Mouse (Mus musculus) limb, embryonic 15.5 days (tissue): ENCODE measurements at regions not wholly inside any gene's neighbourhood (a gene's known extent, or its start where the extent isn't known, plus 50 kb on each side); places are given as distances from the start of the nearest gene placed in this dataset.

Experiments used
- ATAC-seq: fragments of 200-750 bp; cut with Nextera tagmentation; 2 replicates; pipeline ENCODE4 v1.8.0; 2017; ENCODE audit warnings: low read depth, moderate TSS enrichment; ENCODE audit not compliant: insufficient number of reproducible peaks, low FRiP score, low TSS enrichment
- H3K27ac ChIP-seq: fragments of 300-500 bp; sonication (generic); 2 replicates; pipeline ENCODE4 v1.5.1; 2015; ENCODE audit warnings: moderate library complexity, mild to moderate bottlenecking, inconsistent platforms
- H3K27me3 ChIP-seq: fragments of 300-500 bp; sonication (generic); 2 replicates; pipeline ENCODE4 v1.6.1; 2015; ENCODE audit warnings: inconsistent platforms
- H3K36me3 ChIP-seq: fragments of 300-500 bp; sonication (generic); 2 replicates; pipeline ENCODE4 v1.6.1; 2015; ENCODE audit warnings: inconsistent platforms
- H3K4me1 ChIP-seq: fragments of 300-500 bp; sonication (generic); 2 replicates; pipeline ENCODE4 v1.6.1; 2015; ENCODE audit warnings: inconsistent platforms
- H3K4me2 ChIP-seq: fragments of 300-500 bp; sonication (generic); 2 replicates; pipeline ENCODE4 v1.6.1; 2015; ENCODE audit warnings: mild to moderate bottlenecking, inconsistent platforms
- H3K4me3 ChIP-seq: fragments of 300-500 bp; sonication (generic); 2 replicates; pipeline ENCODE4 v1.5.1; 2015; ENCODE audit warnings: mild to moderate bottlenecking, inconsistent platforms
- H3K9ac ChIP-seq: fragments of 300-500 bp; sonication (generic); 2 replicates; pipeline ENCODE4 v1.6.1; 2015; ENCODE audit warnings: inconsistent platforms
- H3K9me3 ChIP-seq: fragments of 300-500 bp; sonication (generic); 2 replicates; pipeline ENCODE4 v1.6.1; 2016; ENCODE audit warnings: inconsistent platforms
- WGBS: fragments of 180-500 bp; shearing (Covaris S2); methylation state at CpG from one replicate; pipeline ENCODE4 v1.1.7; 2015; 5-methylcytosine and 5-hydroxymethylcytosine counted together

- Histone ChIP-seq H3K9ac (no peak overlapping the region), H3K4me1 (no peaks in the 10 kb centered on the region), H3K27ac (no peak overlapping the region), H3K4me2 (no peak overlapping the region), H3K27me3 (no peaks in the 10 kb centered on the region), H3K4me3 (no peak overlapping the region), H3K9me3 (no peaks in the 10 kb centered on the region), H3K36me3 (no peaks in the 10 kb centered on the region)
- 65% methylated on average over 2 of the region's 2 CpGs for WGBS
- no peak for ATAC-seq
These were observed 217.6 kb upstream of the Etaa1 start for GRCm38 (mm10) chr11:18171207-18171776.

GRCm38 (mm10) chr11:18165609-18166347 is 212.1 kb upstream of the Etaa1 start:
- no peak overlapping the region for H3K27ac ChIP-seq
- WGBS: 79% methylated on average over 4 of the region's 4 CpGs
- ATAC-seq: no peak

GRCm38 (mm10) chr11:18164025-18164423 is 210.3 kb upstream of the Etaa1 start:
- 45% methylated on average over 2 of the region's 2 CpGs for WGBS
- Histone ChIP-seq H3K4me3 (no peak overlapping the region), H3K9ac (no peak overlapping the region), H3K27ac (no peak overlapping the region), H3K36me3 (no peaks in the 10 kb centered on the region), H3K4me1 (no peaks in the 10 kb centered on the region), H3K4me2 (no peak overlapping the region), H3K9me3 (no peaks in the 10 kb centered on the region), H3K27me3 (no peaks in the 10 kb centered on the region)
- ATAC-seq: no peak

More at GRCm38 (mm10) chr11:18165609-18166347, 212.1 kb upstream of the Etaa1 start:
- H3K9me3 ChIP-seq: no peaks in the 10 kb centered on the region
- H3K9ac ChIP-seq: no peak overlapping the region
- H3K4me2 ChIP-seq: no peak overlapping the region
- H3K4me1 ChIP-seq: no peaks in the 10 kb centered on the region
- H3K36me3 ChIP-seq: no peaks in the 10 kb centered on the region
- H3K4me3 ChIP-seq: no peak overlapping the region
- no peaks in the 10 kb centered on the region for H3K27me3 ChIP-seq

- ATAC-seq: no peak
- WGBS: 71% methylated on average over 5 of the region's 5 CpGs
- Histone ChIP-seq H3K27ac (no peak overlapping the region), H3K27me3 (no peaks in the 10 kb centered on the region), H3K4me2 (no peak overlapping the region), H3K9me3 (no peaks in the 10 kb centered on the region), H3K9ac (no peak overlapping the region), H3K4me1 (no peaks in the 10 kb centered on the region), H3K4me3 (no peak overlapping the region), H3K36me3 (no peaks in the 10 kb centered on the region)
These were observed 209.7 kb upstream of the Etaa1 start for GRCm38 (mm10) chr11:18163156-18164024.

DNA sequence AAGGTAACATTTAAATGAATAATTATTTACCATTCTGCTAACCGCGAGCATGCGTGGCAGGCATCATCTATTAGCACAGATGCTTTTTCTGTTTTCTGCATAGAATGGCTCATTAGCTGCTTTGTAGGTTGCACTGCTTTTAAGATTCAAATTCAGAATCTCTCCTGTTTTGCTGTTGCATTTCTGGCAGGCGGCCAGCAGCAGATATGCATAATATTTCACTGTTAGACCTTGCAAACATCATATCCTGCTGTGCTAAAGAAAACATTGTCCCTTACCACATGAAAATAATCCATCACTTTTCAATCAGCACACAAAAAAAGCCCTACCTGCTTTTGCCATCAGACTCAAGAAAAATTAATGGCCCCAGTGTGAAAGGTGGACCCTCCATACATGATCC is 202.8 kb upstream of the Etaa1 start:
- Histone ChIP-seq H3K4me3 (no peak overlapping the region), H3K27me3 (no peaks in the 10 kb centered on the region), H3K9me3 (no peaks in the 10 kb centered on the region), H3K4me1 (no peaks in the 10 kb centered on the region), H3K9ac (no peak overlapping the region), H3K36me3 (no peaks in the 10 kb centered on the region), H3K27ac (no peak overlapping the region), H3K4me2 (no peak overlapping the region)
- no peak for ATAC-seq
- 79% methylated on average over 4 of the region's 4 CpGs for WGBS

DNA sequence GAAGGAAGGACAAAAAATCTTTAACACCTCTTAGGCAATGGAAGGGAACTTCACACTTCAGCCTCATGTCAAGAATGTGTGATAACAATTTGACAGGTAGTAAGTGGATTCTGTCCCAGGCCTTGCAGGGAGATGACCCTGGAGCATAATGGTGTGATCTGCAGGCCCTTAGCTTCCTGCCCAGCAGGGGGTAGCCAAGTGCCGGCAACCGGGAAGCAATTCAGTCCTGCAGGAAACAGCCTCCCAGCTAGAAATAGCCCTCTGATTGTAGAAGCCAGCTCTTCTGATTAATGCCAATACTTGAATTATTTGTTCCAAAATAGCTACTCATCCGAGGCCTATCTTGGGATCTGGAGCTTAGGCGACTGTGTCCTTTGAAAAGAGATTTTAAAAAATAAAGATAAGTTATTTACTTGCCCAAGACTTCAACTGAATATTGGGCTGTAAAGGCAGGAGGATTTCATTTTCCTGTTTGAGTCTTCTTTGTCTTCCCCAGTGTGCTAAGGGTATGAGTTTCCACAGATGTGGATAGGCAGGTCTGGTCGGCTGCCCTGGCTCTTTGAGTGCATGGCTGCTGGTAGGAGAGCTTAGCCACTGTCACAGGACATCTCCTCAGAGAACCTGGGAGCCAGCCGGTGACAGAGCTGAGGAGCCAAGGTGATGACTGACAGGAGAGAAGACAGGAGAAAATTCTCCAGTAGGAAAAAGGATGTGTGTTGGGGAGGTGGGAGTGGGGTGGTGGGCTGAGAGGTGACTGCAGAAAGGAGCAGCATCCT is 198.3 kb upstream of the Etaa1 start:
- Histone ChIP-seq H3K27me3 (peaks cover 3% of the 10 kb centered on the region; the same call in 1 of the 2 replicates), H3K9ac (no peak overlapping the region), H3K36me3 (no peaks in the 10 kb centered on the region), H3K9me3 (no peaks in the 10 kb centered on the region), H3K4me2 (no peak overlapping the region), H3K4me3 (no peak overlapping the region), H3K27ac (no peak overlapping the region), H3K4me1 (no peaks in the 10 kb centered on the region)
- 19% methylated on average over 6 of the region's 6 CpGs for WGBS
- ATAC-seq: no peak

- no peaks in the 10 kb centered on the region for H3K9me3 ChIP-seq
- no peaks in the 10 kb centered on the region for H3K36me3 ChIP-seq
- H3K4me1 ChIP-seq: no peaks in the 10 kb centered on the region
- no peak overlapping the region for H3K4me2 ChIP-seq
- WGBS: 72% methylated on average over 4 of the region's 4 CpGs
- H3K4me3 ChIP-seq: no peak overlapping the region
- no peak overlapping the region for H3K9ac ChIP-seq
- H3K27me3 ChIP-seq: peaks cover 3% of the 10 kb centered on the region; the same call in 1 of the 2 replicates
- H3K27ac ChIP-seq: no peak overlapping the region
- ATAC-seq: no peak
These were observed 197.7 kb upstream of the Etaa1 start for GRCm38 (mm10) chr11:18151369-18151768.

GRCm38 (mm10) chr11:18127488-18127887 is 173.8 kb upstream of the Etaa1 start:
- Histone ChIP-seq H3K27ac (no peak overlapping the region), H3K4me2 (no peak overlapping the region), H3K4me1 (no peaks in the 10 kb centered on the region), H3K9me3 (no peaks in the 10 kb centered on the region), H3K36me3 (no peaks in the 10 kb centered on the region), H3K27me3 (no peaks in the 10 kb centered on the region), H3K4me3 (no peak overlapping the region), H3K9ac (no peak overlapping the region)
- ATAC-seq: no peak
- WGBS: 66% methylated on average over 5 of the region's 5 CpGs

GRCm38 (mm10) chr11:18123031-18123430 is 169.4 kb upstream of the Etaa1 start:
- Histone ChIP-seq H3K4me3 (no peak overlapping the region), H3K4me2 (no peak overlapping the region), H3K4me1 (no peaks in the 10 kb centered on the region), H3K9me3 (no peaks in the 10 kb centered on the region), H3K27me3 (no peaks in the 10 kb centered on the region), H3K9ac (no peak overlapping the region), H3K36me3 (no peaks in the 10 kb centered on the region), H3K27ac (no peak overlapping the region)
- WGBS: 63% methylated on average over 6 of the region's 6 CpGs
- no peak for ATAC-seq

DNA sequence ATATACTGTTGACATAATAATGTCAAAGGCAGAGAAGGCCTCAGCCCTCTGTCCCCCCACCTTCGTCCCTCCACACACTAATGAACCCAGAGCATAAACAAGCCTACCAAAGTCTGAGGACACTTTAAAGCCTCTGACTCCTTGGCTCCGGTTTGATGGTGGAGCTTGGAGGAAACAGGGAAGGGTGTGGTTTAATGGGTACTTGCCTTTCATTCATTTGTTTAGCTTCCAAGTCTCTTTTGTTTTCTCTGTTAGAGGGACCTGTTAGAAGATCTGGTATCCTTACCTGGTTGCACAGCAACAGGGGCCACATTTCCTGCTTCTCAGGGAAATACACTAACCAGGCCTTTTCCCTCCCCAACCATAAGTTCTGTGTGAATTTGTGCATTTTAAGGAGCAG is 168.9 kb upstream of the Etaa1 start:
- Histone ChIP-seq H3K36me3 (no peaks in the 10 kb centered on the region), H3K9ac (no peak overlapping the region), H3K4me3 (no peak overlapping the region), H3K4me1 (no peaks in the 10 kb centered on the region), H3K27ac (no peak overlapping the region), H3K4me2 (no peak overlapping the region), H3K27me3 (no peaks in the 10 kb centered on the region), H3K9me3 (no peaks in the 10 kb centered on the region)
- ATAC-seq: no peak
- 28% methylated on average over 2 of the region's 2 CpGs for WGBS

GRCm38 (mm10) chr11:18115693-18116450 is 162.2 kb upstream of the Etaa1 start:
- Histone ChIP-seq H3K27me3 (no peaks in the 10 kb centered on the region), H3K9me3 (no peaks in the 10 kb centered on the region), H3K4me1 (no peaks in the 10 kb centered on the region), H3K4me2 (no peak overlapping the region), H3K4me3 (no peak overlapping the region), H3K27ac (no peak overlapping the region), H3K9ac (no peak overlapping the region), H3K36me3 (no peaks in the 10 kb centered on the region)
- 75% methylated on average over 9 of the region's 9 CpGs for WGBS
- no peak for ATAC-seq
